Mouse (Mus musculus) C2C12 (cell line): ENCODE results near the gene Pds5a. TPM values are rescaled to one million over a fixed set of nuclear protein-coding genes. Genes with fewer than 3 reads are reported as not detected.

Experiments used
- H3K27me3 ChIP-seq: one replicate; pipeline ENCODE4 v1.6.1; 2011; ENCODE audit not compliant: control insufficient read depth, insufficient read depth, insufficient read length
- H3K36me3 ChIP-seq: one replicate; pipeline ENCODE4 v1.6.1; 2011; ENCODE audit not compliant: control insufficient read depth, insufficient read depth
- H3K4me3 ChIP-seq: one replicate; pipeline ENCODE4 v1.5.1; 2011; ENCODE audit warnings: mild to moderate bottlenecking, control low read depth; ENCODE audit not compliant: poor library complexity, insufficient read depth, severe bottlenecking
- H3K79me2 ChIP-seq: one replicate; pipeline ENCODE4 v1.6.1; 2011; ENCODE audit not compliant: control insufficient read depth, insufficient read depth
- H3K79me3 ChIP-seq: one replicate; pipeline ENCODE4 v1.6.1; 2011; ENCODE audit warnings: low read depth, control low read depth
- H3ac ChIP-seq: one replicate; pipeline ENCODE3; 2011; ENCODE audit warnings: low read depth; ENCODE audit not compliant: control insufficient read depth, insufficient read length
- CEBPB ChIP-seq: IDR thresholded peaks from one replicate; pipeline ENCODE4 v1.6.1; 2011; ENCODE audit warnings: low read depth, mild to moderate bottlenecking, control low read depth, moderate library complexity
- CTCF ChIP-seq: IDR thresholded peaks from one replicate; pipeline ENCODE4 v1.5.1; 2011; ENCODE audit not compliant: control insufficient read depth, insufficient read depth, insufficient read length
- FOSL1 ChIP-seq: IDR thresholded peaks from one replicate; pipeline ENCODE4 v1.8.0; 2011; ENCODE audit warnings: mild to moderate bottlenecking, low read length; ENCODE audit not compliant: poor library complexity, insufficient read depth, severe bottlenecking
- MAX ChIP-seq: IDR thresholded peaks from one replicate; pipeline ENCODE4 v1.6.1; 2011; ENCODE audit warnings: mild to moderate bottlenecking, control low read depth
- MYOD1 ChIP-seq: IDR thresholded peaks from one replicate; pipeline ENCODE4 v1.6.1; 2011; ENCODE audit warnings: low read depth; ENCODE audit not compliant: control insufficient read depth, insufficient read length
- MYOG ChIP-seq: IDR thresholded peaks from one replicate; pipeline ENCODE4 v1.6.1; 2011; ENCODE audit not compliant: control insufficient read depth, insufficient read length; ENCODE audit errors: extremely low read depth
- USF1 ChIP-seq: IDR thresholded peaks from one replicate; pipeline ENCODE4 v1.6.1; 2011; ENCODE audit warnings: low read depth, mild to moderate bottlenecking, control low read depth, moderate library complexity
- long read RNA-seq, 2 experiments: library from polyadenylated mRNA; unstranded; transcript quantifications; one replicate each; pipeline ENCODE4 v2.0.0; 2019 to 2020
- polyA plus RNA-seq: library from polyadenylated mRNA; unstranded; fragments of >200 nt; fragmentation: generic; extraction: Trizol; gene quantifications from one replicate; pipeline ENCODE4 v1.2.1, GENCODE M21; 2012; ENCODE audit warnings: missing spikeins

Gene Pds5a
- 20.3 TPM for polyA plus RNA-seq
- long read RNA-seq, experiment 1, full-length matches to known transcripts: 4 of 8 reads
- long read RNA-seq, experiment 1, partial matches to known transcripts: 1 of 8 reads
- long read RNA-seq, experiment 1, other reads (novel, unspliced or antisense): 3 of 8 reads
- long read RNA-seq, experiment 2, full-length matches to known transcripts: 1 of 33 reads
- long read RNA-seq, experiment 2, partial matches to known transcripts: 15 of 33 reads
- long read RNA-seq, experiment 2, other reads (novel, unspliced or antisense): 17 of 33 reads

GRCm38 (mm10) chr5:65697836-65698758 is at the start of gene Pds5a:
Gene Pds5a, minus strand, starts transcription at chr5:65698273.
- Histone ChIP-seq H3K79me3 (peaks cover 37% of the 10 kb centered on the region), H3K4me3 (peak within 1 kb of the TSS; percentile 83), H3K27me3 (no peaks in the 10 kb centered on the region), H3K36me3 (peaks cover 28% of the 10 kb centered on the region), H3ac (peak within 1 kb of the TSS; percentile 97), H3K79me2 (peaks cover 43% of the 10 kb centered on the region)
- TF ChIP-seq USF1 (no peak), CTCF (peak; percentile 92)

- Histone ChIP-seq H3K4me3 (no peak overlapping the region), H3K79me3 (no peaks in the 10 kb centered on the region), H3ac (no peak overlapping the region), H3K27me3 (no peaks in the 10 kb centered on the region), H3K79me2 (no peaks in the 10 kb centered on the region), H3K36me3 (no peaks in the 10 kb centered on the region)
- TF ChIP-seq MYOG (no peak), CTCF (no peak), USF1 (no peak), MYOD1 (no peak), MAX (no peak), CEBPB (no peak), FOSL1 (no peak)
These were observed 48.8 kb upstream of the Pds5a start for GRCm38 (mm10) chr5:65746908-65747307.

GRCm38 (mm10) chr5:65739366-65739765 is 41.3 kb upstream of the Pds5a start:
- Histone ChIP-seq H3K4me3 (no peak overlapping the region), H3K79me3 (no peaks in the 10 kb centered on the region), H3K27me3 (no peaks in the 10 kb centered on the region), H3K36me3 (no peaks in the 10 kb centered on the region), H3K79me2 (no peaks in the 10 kb centered on the region), H3ac (no peak overlapping the region)
- TF ChIP-seq CTCF (no peak), MAX (no peak), MYOD1 (no peak), USF1 (no peak), MYOG (no peak), CEBPB (no peak), FOSL1 (no peak)

GRCm38 (mm10) chr5:65735601-65736000 is 37.5 kb upstream of the Pds5a start:
- H3K4me3 ChIP-seq: no peak overlapping the region
- H3K36me3 ChIP-seq: no peaks in the 10 kb centered on the region
- no peaks in the 10 kb centered on the region for H3K79me2 ChIP-seq
- H3ac ChIP-seq: no peak overlapping the region
- TF ChIP-seq CEBPB (no peak), FOSL1 (no peak), CTCF (no peak), USF1 (no peak), MYOD1 (no peak), MYOG (no peak), MAX (no peak)
- H3K27me3 ChIP-seq: no peaks in the 10 kb centered on the region
- no peaks in the 10 kb centered on the region for H3K79me3 ChIP-seq

GRCm38 (mm10) chr5:65731173-65732007 is 33.3 kb upstream of the Pds5a start:
- H3K4me3 ChIP-seq: no peak overlapping the region
- H3ac ChIP-seq: no peak overlapping the region
- no peaks in the 10 kb centered on the region for H3K79me3 ChIP-seq
- H3K79me2 ChIP-seq: no peaks in the 10 kb centered on the region
- H3K27me3 ChIP-seq: no peaks in the 10 kb centered on the region
- TF ChIP-seq MYOD1: no peak
- no peak for TF ChIP-seq FOSL1
- no peak for TF ChIP-seq MYOG
- no peak for TF ChIP-seq CEBPB
- no peak for TF ChIP-seq USF1
- no peak for TF ChIP-seq MAX
- TF ChIP-seq CTCF: no peak
- H3K36me3 ChIP-seq: no peaks in the 10 kb centered on the region
